Mouse (Mus musculus) stomach, embryonic 16.5 days (tissue): ENCODE results near the gene Chaf1a. TPM values are rescaled to one million over a fixed set of nuclear protein-coding genes. Genes with fewer than 3 reads are reported as not detected.

Experiments
- ATAC-seq: fragments of 200-750 bp; cut with Nextera tagmentation; 2 replicates; pipeline ENCODE4 v1.8.0; 2017; ENCODE audit warnings: moderate number of reproducible peaks, moderate TSS enrichment; ENCODE audit not compliant: insufficient read depth, low FRiP score
- H3K27ac ChIP-seq: fragments of 300-500 bp; sonication (generic); 2 replicates; pipeline ENCODE4 v1.5.1; 2014; ENCODE audit warnings: low read length
- H3K27me3 ChIP-seq: fragments of 300-500 bp; sonication (generic); 2 replicates; pipeline ENCODE4 v1.6.1; 2014; ENCODE audit warnings: low read length, control low read depth, mixed read lengths; ENCODE audit not compliant: control insufficient read depth, insufficient read depth
- H3K36me3 ChIP-seq: fragments of 300-500 bp; sonication (generic); 2 replicates; pipeline ENCODE4 v1.6.1; 2014; ENCODE audit warnings: low read length; ENCODE audit not compliant: control insufficient read depth, insufficient read depth
- H3K4me1 ChIP-seq: fragments of 300-500 bp; sonication (generic); 2 replicates; pipeline ENCODE4 v1.6.1; 2014; ENCODE audit warnings: low read length, control low read depth, mixed read lengths; ENCODE audit not compliant: control insufficient read depth, insufficient read depth
- H3K4me2 ChIP-seq: fragments of 300-500 bp; sonication (generic); 2 replicates; pipeline ENCODE4 v1.6.1; 2014; ENCODE audit warnings: low read depth, low read length, mixed read lengths
- H3K4me3 ChIP-seq: fragments of 300-500 bp; sonication (generic); replicated peaks from 2 replicates; pipeline ENCODE4 v1.5.1; 2014; ENCODE audit warnings: mild to moderate bottlenecking, low read length
- H3K9ac ChIP-seq: fragments of 300-500 bp; sonication (generic); 2 replicates; pipeline ENCODE4 v1.6.1; 2014; ENCODE audit warnings: low read length
- H3K9me3 ChIP-seq: fragments of 300-500 bp; sonication (generic); replicated peaks from 2 replicates; pipeline ENCODE4 v1.6.1; 2016; ENCODE audit warnings: low read length, control low read depth; ENCODE audit not compliant: control insufficient read depth
- WGBS: fragments of 180-500 bp; shearing (Covaris S2); extraction: QIAGEN DNeasy Blood & Tissue Kit; methylation state at CpG from one replicate; pipeline ENCODE4 v1.1.7; 2014; 5-methylcytosine and 5-hydroxymethylcytosine counted together
- polyA plus RNA-seq: library from polyadenylated mRNA; unstranded; fragments of >200 nt; fragmentation: Nextera tagmentation; extraction: Ambion mirVana; gene quantifications from 2 replicates; pipeline ENCODE4 v1.2.1, GENCODE M21; 2015

Chaf1a gene
- polyA plus RNA-seq, 1 experiment from 2014 or later, result 17.8 TPM

- 71% methylated on average over 7 of the region's 7 CpGs for WGBS
- H3K4me2 ChIP-seq, result no peak overlapping the region
- H3K9me3 ChIP-seq, result no peaks in the 10 kb centered on the region
- no peak overlapping the region for H3K4me3 ChIP-seq
- H3K27me3 ChIP-seq, result no peaks in the 10 kb centered on the region
- H3K4me1 ChIP-seq, result peaks cover 36% of the 10 kb centered on the region
- H3K9ac ChIP-seq, result peak overlapping the region; percentile 54
- ATAC-seq, result no peak
- H3K36me3 ChIP-seq, result no peaks in the 10 kb centered on the region
- H3K27ac ChIP-seq, result no peak overlapping the region
Observed at GRCm38 (mm10) chr17:56032831-56033230, 7.4 kb upstream of the Chaf1a start.

GRCm38 (mm10) chr17:56034040-56034725 lies 6.1 kb upstream of the Chaf1a start:
- WGBS, result 79% methylated on average over 7 of the region's 7 CpGs
- Histone ChIP-seq H3K27ac (peak overlapping the region; percentile 34; the same call in 1 of the 2 replicates), H3K4me1 (peaks cover 36% of the 10 kb centered on the region), H3K27me3 (no peaks in the 10 kb centered on the region), H3K36me3 (no peaks in the 10 kb centered on the region), H3K4me2 (peak overlapping the region; percentile 68; the same call in 1 of the 2 replicates), H3K4me3 (peak overlapping the region; percentile 87; the same call in 1 of the 2 replicates), H3K9me3 (no peaks in the 10 kb centered on the region), H3K9ac (peak overlapping the region; percentile 95)
- ATAC-seq, result no peak

DNA sequence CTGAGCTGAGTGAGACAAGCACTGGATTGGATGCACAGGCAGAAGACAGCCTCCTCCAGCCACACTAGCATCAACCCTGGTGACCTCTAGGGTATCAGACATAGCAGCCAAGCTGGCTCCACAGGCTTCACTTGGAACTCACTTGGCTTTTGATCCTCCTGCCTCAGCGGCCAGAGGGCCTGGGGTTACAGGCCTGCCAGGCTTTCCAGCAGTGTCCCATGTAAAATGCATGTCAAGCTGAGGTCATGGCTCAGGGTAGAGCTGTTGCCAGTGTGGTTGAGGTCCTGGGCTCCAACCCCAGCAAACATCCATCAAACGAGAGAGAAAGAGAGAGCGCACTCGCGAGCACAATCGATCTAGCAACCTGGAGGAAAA lies 5.5 kb upstream of the Chaf1a start:
- H3K9ac ChIP-seq, result peak overlapping the region; percentile 95
- no peaks in the 10 kb centered on the region for H3K27me3 ChIP-seq
- 78% methylated on average over 6 of the region's 6 CpGs for WGBS
- H3K4me2 ChIP-seq, result peak overlapping the region; percentile 68
- H3K9me3 ChIP-seq, result no peaks in the 10 kb centered on the region
- no peaks in the 10 kb centered on the region for H3K36me3 ChIP-seq
- ATAC-seq, result no peak
- H3K4me3 ChIP-seq, result peak overlapping the region; percentile 87
- H3K4me1 ChIP-seq, result peaks cover 36% of the 10 kb centered on the region
- H3K27ac ChIP-seq, result peak overlapping the region; percentile 34; the same call in 1 of the 2 replicates

- peak overlapping the region; percentile 95 for H3K9ac ChIP-seq
- 43% methylated on average over 4 of the region's 4 CpGs for WGBS
- ATAC-seq, result no peak
- peak overlapping the region; percentile 68 for H3K4me2 ChIP-seq
- no peaks in the 10 kb centered on the region for H3K36me3 ChIP-seq
- no peaks in the 10 kb centered on the region for H3K9me3 ChIP-seq
- no peaks in the 10 kb centered on the region for H3K27me3 ChIP-seq
- H3K4me1 ChIP-seq, result peaks cover 36% of the 10 kb centered on the region
- H3K27ac ChIP-seq, result peak overlapping the region; percentile 7; the same call in 1 of the 2 replicates
- peak overlapping the region; percentile 87 for H3K4me3 ChIP-seq
Observed at GRCm38 (mm10) chr17:56035216-56035615, 5.0 kb upstream of the Chaf1a start.

- H3K4me2 ChIP-seq, result peak within 1 kb of the TSS; percentile 68
- peak within 1 kb of the TSS; percentile 87 for H3K4me3 ChIP-seq
- peak; percentile 93 for ATAC-seq
- H3K9ac ChIP-seq, result peak within 1 kb of the TSS; percentile 95
- peaks cover 42% of the 10 kb centered on the region for H3K4me1 ChIP-seq
- H3K27ac ChIP-seq, result peak within 1 kb of the TSS; percentile 86
- no peaks in the 10 kb centered on the region for H3K27me3 ChIP-seq
- H3K9me3 ChIP-seq, result no peaks in the 10 kb centered on the region
- under 1% methylated on average over 74 of the region's 74 CpGs for WGBS
- H3K36me3 ChIP-seq, result no peaks in the 10 kb centered on the region
Observed at GRCm38 (mm10) chr17:56036176-56036900, 3.9 kb upstream of the Chaf1a start, which contains the start of gene Sh3gl1. TSS of gene Sh3gl1 (minus strand) at chr17:56036635.

DNA sequence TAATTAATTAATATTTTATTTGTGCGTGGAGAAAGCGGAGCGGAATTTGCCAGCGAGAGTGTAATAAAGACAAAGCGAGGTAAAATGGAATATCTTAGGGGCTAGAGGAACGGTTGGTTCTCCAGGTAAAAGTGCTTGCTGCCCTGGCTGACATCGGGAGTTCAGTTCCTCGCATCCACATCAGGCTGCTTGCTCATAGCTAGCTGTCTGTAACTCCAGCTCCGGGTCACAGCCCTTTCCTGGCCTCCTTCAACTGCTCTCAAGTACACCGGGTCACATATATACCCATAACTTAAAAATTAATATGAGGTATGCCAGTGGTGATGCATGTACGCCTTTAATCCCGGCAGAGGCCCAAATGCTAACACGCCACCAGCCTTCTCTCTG lies 3.3 kb upstream of the Chaf1a start:
- peak overlapping the region; percentile 68 for H3K9ac ChIP-seq
- H3K4me3 ChIP-seq, result peak overlapping the region; percentile 38
- H3K9me3 ChIP-seq, result no peaks in the 10 kb centered on the region
- 0 out of 2 replicates have a peak overlapping the region, but pooled peaks have one; percentile 24 for H3K27ac ChIP-seq
- no peak for ATAC-seq
- H3K27me3 ChIP-seq, result no peaks in the 10 kb centered on the region
- H3K4me1 ChIP-seq, result peaks cover 46% of the 10 kb centered on the region
- peak overlapping the region; percentile 56 for H3K4me2 ChIP-seq
- no peaks in the 10 kb centered on the region for H3K36me3 ChIP-seq
- 33% methylated on average over 13 of the region's 13 CpGs for WGBS

GRCm38 (mm10) chr17:56038583-56039261 lies 1.5 kb upstream of the Chaf1a start:
- Histone ChIP-seq H3K4me3 (no peak overlapping the region), H3K27me3 (no peaks in the 10 kb centered on the region), H3K9ac (no peak overlapping the region), H3K4me2 (no peak overlapping the region), H3K9me3 (no peaks in the 10 kb centered on the region), H3K27ac (no peak overlapping the region), H3K4me1 (peaks cover 29% of the 10 kb centered on the region), H3K36me3 (no peaks in the 10 kb centered on the region)
- WGBS, result 81% methylated on average over 8 of the region's 8 CpGs
- no peak for ATAC-seq

GRCm38 (mm10) chr17:56039345-56039744 lies 894 bp upstream of the Chaf1a start:
- Histone ChIP-seq H3K9me3 (no peaks in the 10 kb centered on the region), H3K27ac (no peak overlapping the region), H3K4me3 (peak overlapping the region; percentile 93; the same call in 1 of the 2 replicates)

DNA sequence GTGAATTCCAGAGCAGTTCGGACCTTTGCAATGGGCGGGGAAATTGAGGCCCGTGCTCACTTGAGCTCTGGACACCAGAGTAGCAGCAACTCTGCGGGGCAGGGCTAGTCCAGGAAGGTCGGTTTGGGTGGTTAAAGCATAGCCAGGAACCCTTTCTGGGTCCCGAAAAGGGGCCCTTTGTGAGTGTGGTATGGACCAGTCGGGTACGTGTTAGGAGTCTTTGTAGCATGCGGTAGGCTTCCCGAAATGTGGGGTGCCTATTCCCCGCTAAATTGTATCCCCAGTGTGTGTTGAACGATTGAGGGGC lies 571 bp downstream of the Chaf1a start:
- Histone ChIP-seq H3K9ac (peak overlapping the region; percentile 87), H3K4me2 (peak overlapping the region; percentile 90), H3K4me1 (peaks cover 13% of the 10 kb centered on the region), H3K36me3 (peaks cover 5% of the 10 kb centered on the region; the same call in 1 of the 2 replicates), H3K4me3 (peak overlapping the region; percentile 93), H3K27me3 (no peaks in the 10 kb centered on the region), H3K9me3 (no peaks in the 10 kb centered on the region), H3K27ac (peak overlapping the region; percentile 83)
- 1% methylated on average over 12 of the region's 12 CpGs for WGBS
- ATAC-seq, result no peak

More at GRCm38 (mm10) chr17:56039345-56039744, 894 bp upstream of the Chaf1a start:
- no peak for ATAC-seq
- Histone ChIP-seq H3K9ac (no peak overlapping the region), H3K27me3 (no peaks in the 10 kb centered on the region), H3K4me1 (peaks cover 24% of the 10 kb centered on the region), H3K4me2 (peak overlapping the region; percentile 90; the same call in 1 of the 2 replicates), H3K36me3 (peaks cover 5% of the 10 kb centered on the region; the same call in 1 of the 2 replicates)
- WGBS, result 71% methylated on average over 4 of the region's 4 CpGs
